Mouse (Mus musculus) cortical plate, adult 2 months (tissue): Measurements from ENCODE around the gene Dolk.

ENCODE experiments used
- CTCF ChIP-seq: fragments of 200-500 bp; IDR thresholded peaks from 2 replicates; pipeline ENCODE4 v1.5.1; 2011; ENCODE audit warnings: mild to moderate bottlenecking, control low read depth, low read length; ENCODE audit not compliant: insufficient read depth; ENCODE audit errors: extremely low read depth
- POLR2A ChIP-seq: fragments of 200-500 bp; IDR thresholded peaks from 2 replicates; pipeline ENCODE4 v1.6.1; 2011; ENCODE audit warnings: mild to moderate bottlenecking, low read length, control low read depth; ENCODE audit not compliant: insufficient read depth; ENCODE audit errors: extremely low read depth

DNA sequence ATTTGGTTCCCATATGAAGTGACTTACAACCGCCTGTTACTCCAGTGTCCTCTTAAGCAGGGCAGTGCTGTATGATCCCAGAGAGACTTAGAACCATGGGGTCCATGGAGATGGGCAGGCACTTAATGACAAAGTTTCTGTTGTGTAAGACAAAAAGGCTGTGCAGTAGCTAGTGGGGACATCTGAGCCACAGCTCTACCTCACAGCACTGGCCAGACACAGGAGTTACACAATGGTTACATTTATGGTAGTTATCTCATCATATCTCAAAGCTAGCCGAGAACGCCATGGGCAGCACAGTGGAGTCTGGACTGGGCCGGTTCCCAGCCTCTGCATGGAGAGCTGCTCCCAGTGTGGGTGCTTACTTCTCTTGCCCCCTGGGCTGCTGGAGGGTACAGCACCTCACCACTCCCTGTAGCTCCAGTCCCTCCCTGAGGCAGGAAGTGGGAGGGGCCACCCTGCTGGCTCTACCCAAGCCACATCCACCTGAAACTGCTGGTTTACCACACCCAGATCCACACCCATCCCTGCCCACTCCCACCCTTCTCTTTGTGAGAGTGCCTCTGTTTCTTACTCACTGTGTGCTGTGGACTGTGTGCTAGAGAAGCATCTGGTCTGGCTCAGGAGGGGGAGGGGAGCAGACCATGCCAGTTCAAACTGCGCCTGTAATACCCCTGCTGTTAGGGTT is 34.6 kb downstream of the Dolk start:
- TF ChIP-seq POLR2A (no peak), CTCF (no peak)
